Mouse (Mus musculus): ENCODE data around the gene Slc2a8. TPM values are rescaled to one million over a fixed set of nuclear protein-coding genes. Genes with fewer than 3 reads are reported as not detected.

The Slc2a8 gene
- 2.0 TPM for polyA plus RNA-seq (2015; fragmentation: Illumina TruSeq; extraction: RNeasy Lipid Tissue Mini Kit (QIAGEN cat#74804); ENCODE audit: insufficient read depth, low replicate concordance)

DNA sequence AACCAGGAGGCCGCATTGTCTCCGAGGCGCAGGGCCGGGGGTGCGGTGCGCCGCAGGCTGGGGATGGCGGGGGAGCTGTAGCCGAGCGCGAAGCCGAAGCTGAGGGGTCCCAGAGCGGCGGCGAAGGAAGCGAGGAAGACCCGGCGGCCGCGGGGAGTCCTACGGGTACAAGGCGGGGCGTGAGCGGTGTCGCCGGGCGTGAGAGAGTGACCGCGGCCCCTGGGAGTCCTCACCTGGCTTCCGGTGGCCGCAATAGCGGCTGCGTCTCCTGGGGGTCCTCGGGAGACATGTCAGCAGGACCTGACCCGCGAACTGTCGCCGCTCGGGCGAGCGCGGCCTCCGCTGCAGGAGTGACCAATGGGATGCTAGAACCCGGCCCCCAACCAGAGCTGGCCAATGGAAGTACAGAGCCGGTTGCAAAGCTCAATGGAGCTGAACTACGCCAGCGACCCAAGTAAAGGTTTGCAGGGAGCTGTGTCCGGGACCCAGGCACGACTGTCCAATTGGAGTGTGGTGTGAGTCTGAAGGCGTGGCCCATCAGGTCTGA lies at the start of gene Slc2a8:
Slc2a8 (minus strand) TSS at position 359 of the 547 bp plus-strand sequence.

DNA sequence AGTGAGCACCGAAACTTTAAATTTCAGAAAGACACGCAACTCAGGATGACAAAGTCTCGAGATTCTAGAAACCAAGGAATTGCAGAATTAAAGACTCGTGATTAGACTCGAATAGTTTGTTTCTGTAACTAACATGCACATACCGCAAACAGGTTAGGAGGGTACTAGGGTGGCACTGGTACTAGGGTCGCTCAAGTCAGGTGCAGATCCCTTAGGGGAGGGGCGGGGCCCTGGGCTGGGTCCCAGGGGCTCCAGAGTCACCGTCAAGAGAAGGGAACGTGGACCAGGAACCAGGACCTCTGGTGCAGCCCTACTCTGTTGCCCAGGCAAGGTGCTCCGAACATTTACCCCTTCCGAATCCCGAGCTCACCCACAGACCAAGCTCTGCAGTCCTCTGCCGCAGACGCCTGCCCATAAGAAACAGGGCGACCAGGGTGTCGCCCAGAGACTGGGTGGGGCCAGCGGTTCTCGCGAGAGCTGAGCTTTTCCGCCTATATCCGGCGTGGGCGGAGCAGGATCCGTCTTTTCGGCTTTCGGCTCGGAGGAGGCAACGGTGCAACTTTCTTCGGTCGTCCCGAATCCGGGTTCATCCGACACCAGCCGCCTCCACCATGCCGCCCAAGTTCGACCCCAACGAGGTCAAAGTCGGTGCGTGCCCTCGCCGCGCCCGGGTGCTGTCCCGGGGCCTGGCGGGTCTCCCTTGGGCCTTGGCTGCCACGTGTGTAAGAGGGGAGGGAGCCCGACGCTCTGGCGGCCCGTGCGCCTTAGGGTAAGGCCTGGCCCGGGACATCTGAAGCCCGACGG lies 20.5 kb downstream of the Slc2a8 start, which contains the start of the genes Rpl12 and Lrsam1:
Rpl12 (plus strand) TSS at position 368 of the 804 bp plus-strand sequence.
Lrsam1 (minus strand) TSS at position 423 of the 804 bp plus-strand sequence.

Other genes starting within 250 kb of the Slc2a8 start
- gene 6330409D20Rik, start 241.1 kb downstream of the Slc2a8 start, polyA plus RNA-seq (2015; fragmentation: Illumina TruSeq; extraction: RNeasy Lipid Tissue Mini Kit (QIAGEN cat#74804); ENCODE audit: insufficient read depth, low replicate concordance), result not detected
- 12.6 TPM for gene Tor2a, start 224.8 kb downstream of the Slc2a8 start, polyA plus RNA-seq (2015; fragmentation: Illumina TruSeq; extraction: RNeasy Lipid Tissue Mini Kit (QIAGEN cat#74804); ENCODE audit: insufficient read depth, low replicate concordance)
- gene Ttc16, start 206.4 kb downstream of the Slc2a8 start, polyA plus RNA-seq (2015; fragmentation: Illumina TruSeq; extraction: RNeasy Lipid Tissue Mini Kit (QIAGEN cat#74804); ENCODE audit: insufficient read depth, low replicate concordance), result 0.12 TPM
- gene Ptrh1, start 206.3 kb downstream of the Slc2a8 start, polyA plus RNA-seq (2015; fragmentation: Illumina TruSeq; extraction: RNeasy Lipid Tissue Mini Kit (QIAGEN cat#74804); ENCODE audit: insufficient read depth, low replicate concordance), result 2.1 TPM
- not detected for gene Cfap157, start 197.7 kb downstream of the Slc2a8 start, polyA plus RNA-seq (2015; fragmentation: Illumina TruSeq; extraction: RNeasy Lipid Tissue Mini Kit (QIAGEN cat#74804); ENCODE audit: insufficient read depth, low replicate concordance)
- gene Stxbp1, start 134.8 kb downstream of the Slc2a8 start, polyA plus RNA-seq (2015; fragmentation: Illumina TruSeq; extraction: RNeasy Lipid Tissue Mini Kit (QIAGEN cat#74804); ENCODE audit: insufficient read depth, low replicate concordance), result 7.0 TPM
- gene Fam129b, start 106.0 kb downstream of the Slc2a8 start, polyA plus RNA-seq (2015; fragmentation: Illumina TruSeq; extraction: RNeasy Lipid Tissue Mini Kit (QIAGEN cat#74804); ENCODE audit: insufficient read depth, low replicate concordance), result 3.2 TPM
- 2,666 TPM for gene Rpl12, start 20.5 kb downstream of the Slc2a8 start, polyA plus RNA-seq (2015; fragmentation: Illumina TruSeq; extraction: RNeasy Lipid Tissue Mini Kit (QIAGEN cat#74804); ENCODE audit: insufficient read depth, low replicate concordance)
- 5.3 TPM for gene Lrsam1, start 20.5 kb downstream of the Slc2a8 start, polyA plus RNA-seq (2015; fragmentation: Illumina TruSeq; extraction: RNeasy Lipid Tissue Mini Kit (QIAGEN cat#74804); ENCODE audit: insufficient read depth, low replicate concordance)
- gene Garnl3, start 149.6 kb upstream of the Slc2a8 start, polyA plus RNA-seq (2015; fragmentation: Illumina TruSeq; extraction: RNeasy Lipid Tissue Mini Kit (QIAGEN cat#74804); ENCODE audit: insufficient read depth, low replicate concordance), result 2.5 TPM
- gene Angptl2, start 234.0 kb upstream of the Slc2a8 start, polyA plus RNA-seq (2015; fragmentation: Illumina TruSeq; extraction: RNeasy Lipid Tissue Mini Kit (QIAGEN cat#74804); ENCODE audit: insufficient read depth, low replicate concordance), result 17.0 TPM

Data from spleen, adult 10 weeks (tissue).